Mouse (Mus musculus) CD4-positive naive resting alpha-beta T cell, adult 57 days (primary cell): Measurements from ENCODE around the gene Clptm1. TPM values are rescaled to one million over a fixed set of nuclear protein-coding genes. Genes with fewer than 3 reads are reported as not detected.

Experiments used
- total RNA-seq: library from RNA; stranded (reverse); gene quantifications from one replicate; pipeline ENCODE4 v1.2.4, GENCODE M21; 2023

Clptm1 gene
- total RNA-seq: 76.6 TPM

DNA sequence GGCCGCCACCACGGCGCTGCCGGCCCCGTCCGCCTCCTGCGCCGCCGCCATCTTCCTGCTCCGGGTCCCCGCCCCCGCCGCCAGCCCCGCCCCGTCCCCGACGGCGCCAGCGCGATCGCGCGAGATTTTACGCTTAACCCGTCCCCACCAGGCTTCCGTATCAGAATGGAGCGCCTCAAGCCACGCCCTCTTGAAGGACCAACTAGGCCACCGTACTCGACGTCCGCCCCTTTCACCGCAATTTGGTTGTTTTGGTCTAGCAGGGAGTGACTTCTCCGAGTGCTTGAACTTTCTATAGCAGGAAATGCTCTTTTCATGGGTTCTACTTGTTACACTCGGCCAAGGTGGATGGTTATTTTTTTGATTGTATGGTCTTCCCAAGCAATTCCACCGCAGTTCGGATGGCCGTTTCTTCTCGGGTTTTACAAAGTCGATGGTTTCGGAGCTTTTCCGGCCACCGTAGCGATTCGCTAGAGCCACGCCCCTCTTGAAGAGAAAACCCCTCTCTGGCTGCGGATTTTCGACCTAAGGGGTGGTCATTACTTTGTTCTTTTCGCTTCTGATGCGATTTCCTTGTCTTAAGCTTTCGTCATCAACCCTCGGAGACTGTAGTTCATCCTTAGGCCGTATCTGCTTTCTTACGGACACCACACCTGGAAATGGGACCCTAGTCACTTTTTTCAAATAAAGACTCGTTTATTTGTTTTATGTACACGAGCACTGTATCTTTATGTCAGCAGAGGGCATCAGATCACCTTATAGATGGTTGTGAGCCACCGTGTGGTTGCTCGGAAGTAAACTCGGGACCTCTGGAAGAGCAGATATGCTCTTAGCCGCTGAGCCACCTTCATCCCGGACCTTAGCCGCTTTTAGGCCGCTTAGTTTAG, at the start of gene Clptm1:
Gene Clptm1 (minus strand): TSS at position 79 of the 887 bp plus-strand sequence.

DNA sequence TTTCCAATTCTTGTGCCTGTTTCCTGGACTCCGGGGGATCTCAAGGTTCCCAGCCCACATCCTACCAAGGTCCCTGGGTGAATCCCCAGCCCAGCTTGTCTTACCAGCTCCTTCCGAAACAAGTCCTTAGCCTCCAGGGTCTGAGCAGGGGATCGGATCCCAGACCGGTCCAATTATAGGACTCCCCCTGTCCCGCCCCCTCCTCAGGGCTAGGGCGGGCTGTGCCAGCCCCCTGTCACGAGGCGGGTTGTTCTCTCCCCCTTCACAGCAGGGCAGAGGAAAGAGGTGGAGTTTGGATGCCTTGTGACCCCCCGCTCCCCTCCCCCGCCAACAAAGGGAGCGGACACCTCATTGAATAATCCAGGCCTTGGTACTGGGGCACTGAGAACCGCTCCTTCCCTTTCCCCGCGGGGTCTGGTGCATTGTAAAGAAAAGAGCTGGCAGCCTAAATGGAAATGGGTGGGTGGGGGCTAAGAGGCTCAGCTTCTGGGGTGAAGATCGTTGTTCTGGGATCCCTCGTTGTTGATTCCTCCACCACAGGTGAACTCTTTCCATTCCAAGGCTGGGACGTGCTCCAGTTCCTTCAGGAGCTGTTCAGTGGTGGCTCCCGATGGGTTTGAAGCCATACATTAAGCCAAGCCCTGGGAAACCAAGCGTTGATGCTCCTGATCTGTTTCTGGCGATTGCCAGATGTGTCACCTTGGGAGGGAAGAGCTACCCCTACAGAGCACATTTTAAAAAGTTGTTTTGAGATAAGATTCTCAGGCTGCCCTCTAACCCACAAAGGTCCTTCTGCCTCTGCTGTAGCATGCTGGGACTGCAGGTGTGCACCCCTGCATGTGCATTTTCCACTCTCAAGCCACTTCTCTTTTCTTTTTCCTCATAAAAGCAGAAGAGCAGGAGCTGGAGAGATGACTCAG, 34.3 kb upstream of the Clptm1 start, which contains the start of gene Apoe:
Gene Apoe (minus strand): TSS at position 282 of the 920 bp plus-strand sequence.

DNA sequence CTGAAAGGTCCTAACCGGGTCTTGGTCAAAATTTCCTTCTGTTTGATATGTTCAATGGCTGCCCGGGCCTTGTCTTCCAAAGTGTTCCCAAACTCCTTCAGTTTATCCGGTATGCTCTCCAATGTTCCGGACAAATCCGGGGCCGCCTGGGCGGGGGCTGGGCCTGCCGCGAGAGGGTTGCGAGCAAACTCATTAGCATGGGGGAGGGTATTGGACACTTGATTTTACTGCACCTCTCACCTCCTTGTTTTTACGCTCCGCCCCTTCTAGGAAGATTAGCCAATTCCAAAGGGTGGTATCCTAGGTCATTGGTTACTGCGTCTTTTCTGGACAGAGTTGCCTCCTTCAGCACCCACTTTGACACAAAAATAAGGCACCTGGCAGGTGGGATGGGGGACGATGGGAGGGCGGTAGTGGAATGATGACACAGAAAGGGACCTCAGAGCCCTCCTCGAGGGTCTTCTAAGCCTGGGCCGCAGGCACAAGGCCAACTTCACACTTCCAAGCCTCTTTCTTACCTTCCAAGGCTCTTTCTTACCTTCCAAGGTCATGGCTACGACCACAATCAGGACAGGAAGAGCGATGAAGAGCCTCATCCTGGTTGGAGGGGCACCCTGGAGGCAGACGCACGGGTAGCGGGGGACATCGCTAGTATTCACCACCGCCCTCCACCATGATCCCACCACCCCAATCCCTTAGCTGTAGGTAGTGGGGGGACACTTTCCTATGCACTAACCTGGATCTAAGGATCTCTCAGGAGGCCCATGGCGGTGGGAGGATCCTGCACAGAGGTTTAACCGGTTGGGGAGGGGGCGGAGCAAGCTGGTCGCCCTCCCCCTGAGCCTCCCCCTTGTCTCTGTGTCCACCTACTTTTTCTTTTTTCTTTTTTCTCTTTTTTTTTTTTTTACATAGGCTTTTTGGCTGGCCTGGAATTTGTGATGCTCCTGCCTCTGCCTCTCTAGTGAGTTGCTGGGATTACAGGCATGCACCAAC, 27.3 kb upstream of the Clptm1 start, which contains the start of gene Apoc1:
Gene Apoc1 (minus strand): TSS at position 788 of the 993 bp plus-strand sequence.

DNA sequence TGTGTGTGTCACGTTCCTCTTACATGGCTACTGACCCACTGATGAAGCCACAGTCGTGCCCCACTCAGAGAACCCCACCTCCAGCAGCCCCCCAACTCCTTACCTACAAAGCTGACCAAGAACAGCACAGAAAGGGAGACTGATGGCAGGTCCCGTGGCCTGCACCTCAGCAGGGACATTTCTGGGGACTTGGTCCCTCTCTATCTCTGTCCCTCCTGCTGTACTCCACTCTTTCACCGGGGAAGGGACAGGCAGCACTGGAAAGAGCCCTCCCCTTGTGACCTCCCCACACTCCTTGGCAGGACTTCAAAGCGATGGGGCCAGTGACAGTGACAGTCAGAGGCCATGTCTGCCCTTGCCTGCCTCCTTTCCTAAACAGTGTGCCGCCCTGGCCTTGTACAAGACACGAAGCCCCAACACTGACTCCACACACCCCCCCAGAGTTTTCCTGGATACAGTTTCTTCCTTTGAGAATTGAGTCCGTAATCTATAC, 16.4 kb upstream of the Clptm1 start, which contains the start of the genes Gm44805 and Apoc4:
Gene Gm44805 (minus strand): TSS at position 222 of the 493 bp plus-strand sequence.
Gene Apoc4 (minus strand): TSS at position 278 of the 493 bp plus-strand sequence.

DNA sequence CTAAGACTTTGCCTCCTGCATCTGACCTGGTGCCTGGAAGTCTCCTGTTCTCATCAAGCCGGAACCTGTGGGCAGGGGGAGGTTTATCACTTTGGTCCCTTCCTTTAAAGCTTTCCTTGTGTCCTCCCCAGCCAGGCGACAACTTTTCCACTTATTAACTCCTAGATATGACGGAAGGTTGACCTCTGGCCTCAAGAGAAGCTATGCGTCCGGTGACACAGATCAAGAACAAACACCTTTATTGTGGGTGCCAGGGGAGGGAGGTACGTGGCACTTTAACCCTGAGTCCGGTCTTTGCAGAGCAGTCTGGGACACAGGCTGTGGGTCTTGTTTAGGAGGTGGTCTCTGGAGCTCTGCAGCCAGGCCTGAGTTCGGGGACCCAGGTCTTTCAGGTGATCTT, 13.0 kb upstream of the Clptm1 start, which contains the start of gene Apoc2:
Gene Apoc2 (minus strand): TSS at position 70 of the 400 bp plus-strand sequence.

DNA sequence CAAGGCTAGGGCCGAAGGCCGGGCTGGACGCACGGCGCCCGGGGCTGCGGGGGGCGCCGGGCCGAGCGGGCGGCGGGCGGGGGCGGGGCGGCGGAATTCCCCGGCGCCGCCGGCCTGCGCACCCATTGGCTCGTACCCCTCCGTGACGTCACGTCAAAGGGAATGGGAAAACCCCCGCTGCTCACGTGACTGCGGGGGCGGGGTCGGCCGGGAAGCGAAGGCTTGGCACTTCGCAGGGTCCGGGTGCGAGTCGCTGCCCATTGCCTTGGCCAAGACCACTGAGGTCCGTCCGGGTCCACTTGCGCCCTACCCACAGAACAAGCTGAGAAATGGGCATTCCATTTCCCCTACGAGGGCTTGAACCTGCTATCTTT, 35.5 kb downstream of the Clptm1 start, which contains the start of gene Relb:
Gene Relb (minus strand): TSS at position 78 of the 374 bp plus-strand sequence.

DNA sequence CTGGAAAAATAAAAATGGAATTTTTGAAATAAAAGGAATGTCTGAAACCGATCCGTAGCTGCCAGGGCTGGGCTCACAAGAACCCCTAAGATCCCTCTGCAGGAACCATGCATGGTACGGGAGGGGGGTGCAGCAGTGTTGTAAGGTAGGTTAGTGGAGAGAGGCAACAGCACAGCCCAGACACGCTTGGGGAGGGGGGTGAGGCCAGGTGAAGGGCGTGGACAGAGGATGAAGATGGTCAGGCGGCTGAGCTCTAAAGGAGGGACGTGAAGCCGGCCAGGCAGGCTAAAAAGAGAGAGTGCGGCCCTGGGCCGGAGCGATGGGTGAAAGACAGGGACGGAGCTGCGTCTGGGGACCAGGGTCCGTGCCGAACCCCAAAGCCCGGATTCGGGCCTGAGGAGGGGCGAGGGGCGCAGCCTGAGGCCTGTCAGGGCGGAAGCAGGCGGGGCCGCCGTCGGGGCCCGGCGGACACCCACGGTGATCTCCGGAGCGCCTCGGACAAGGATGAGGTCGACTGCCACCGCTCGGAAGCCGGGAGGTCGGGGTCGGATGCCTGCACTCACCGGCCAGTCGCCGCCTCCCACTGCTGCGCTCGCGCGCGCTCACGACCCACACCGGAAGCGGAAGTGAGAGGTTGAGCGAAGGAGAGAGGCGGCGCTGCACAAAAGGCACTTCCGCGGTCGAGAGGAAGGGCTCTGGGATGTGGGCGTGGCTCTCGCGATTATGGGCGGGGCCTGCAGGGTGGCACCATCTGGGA, 60.8 kb downstream of the Clptm1 start, which contains the start of gene Clasrp:
Gene Clasrp (minus strand): TSS at position 638 of the 757 bp plus-strand sequence.

Other genes with a start within 250 kb of the Clptm1 start
- gene Mark4, start 206.2 kb downstream of the Clptm1 start, total RNA-seq: 34.7 TPM
- gene Exoc3l2, start 201.7 kb downstream of the Clptm1 start, total RNA-seq: not detected
- gene Bloc1s3, start 156.7 kb downstream of the Clptm1 start, total RNA-seq: 4.1 TPM
- gene Trappc6a, start 156.6 kb downstream of the Clptm1 start, total RNA-seq: 25.3 TPM
- not detected for gene Nkpd1, start 147.2 kb downstream of the Clptm1 start, total RNA-seq
- gene Ppp1r37, start 102.0 kb downstream of the Clptm1 start, total RNA-seq: 61.6 TPM
- 0.83 TPM for gene Zfp296, start 87.7 kb downstream of the Clptm1 start, total RNA-seq
- gene Gemin7, start 87.4 kb downstream of the Clptm1 start, total RNA-seq: 52.5 TPM
- gene Clasrp, start 60.5 kb downstream of the Clptm1 start, total RNA-seq: 84.2 TPM
- gene Relb, start 35.6 kb downstream of the Clptm1 start, total RNA-seq: 56.3 TPM
- gene Apoc2, start 12.9 kb upstream of the Clptm1 start, total RNA-seq: not detected
- gene Gm44805, start 16.4 kb upstream of the Clptm1 start, total RNA-seq: not detected
- gene Apoc4, start 16.4 kb upstream of the Clptm1 start, total RNA-seq: not detected
- 2.0 TPM for gene Apoc1, start 27.6 kb upstream of the Clptm1 start, total RNA-seq
- 38.1 TPM for gene Apoe, start 34.2 kb upstream of the Clptm1 start, total RNA-seq
- gene Tomm40, start 50.4 kb upstream of the Clptm1 start, total RNA-seq: 56.8 TPM
- gene Nectin2, start 85.5 kb upstream of the Clptm1 start, total RNA-seq: 0.62 TPM
- gene Bcam, start 106.0 kb upstream of the Clptm1 start, total RNA-seq: 2.0 TPM
- not detected for gene Cblc, start 131.8 kb upstream of the Clptm1 start, total RNA-seq
- 35.9 TPM for gene Bcl3, start 157.7 kb upstream of the Clptm1 start, total RNA-seq
- not detected for gene Gm19345, start 187.0 kb upstream of the Clptm1 start, total RNA-seq
- gene Ceacam16, start 196.3 kb upstream of the Clptm1 start, total RNA-seq: 0.68 TPM
- not detected for gene Ceacam19, start 222.9 kb upstream of the Clptm1 start, total RNA-seq